Comparison of ENCODE assay signal across 8 mouse cellular contexts in genomic region chr8:111624081-111624852, GRCm38 (mm10). TPM values are rescaled to one million over a fixed set of nuclear protein-coding genes. Genes with fewer than 3 reads are reported as not detected.
DNase-seq lines count a peak whose midpoint lies in the region; ATAC-seq lines count a peak whose summit lies in the region.

No protein-coding gene starts in this region.

- H3K4me1 ChIP-seq in megakaryocyte, embryonic 14.5 days, result peaks cover 39% of the 10 kb centered on the region

- ATAC-seq in megakaryocyte, adult 5-6 weeks (ENCODE audit: poor library complexity, severe bottlenecking), result no peak
- peak; percentile 41 for ATAC-seq in megakaryocyte progenitor cell, adult 5-6 weeks (replicated peaks; ENCODE audit: poor library complexity)

- H3K36me3 ChIP-seq in megakaryocyte, embryonic 14.5 days (replicated peaks; ENCODE audit: low read length), result peaks cover 4% of the 10 kb centered on the region

- peaks cover 79% of the 10 kb centered on the region for H3K27me3 ChIP-seq in megakaryocyte, embryonic 14.5 days (replicated peaks)

- intact Hi-C loops in gastrocnemius, postnatal 14 days (cut with DNase I; ENCODE audit: low total_unique reads), result loop anchor here (2.0 to 5.0 kb wide), 2 partner anchors 87 to 97 kb away; partner anchors contain the start of gene Znrf1

- H3K4me3 ChIP-seq in megakaryocyte, embryonic 14.5 days (replicated peaks), result peak overlapping the region; percentile 77

- peak; percentile 88 for DNase-seq in adrenal gland, postnatal 10 days
- DNase-seq in gastrocnemius, postnatal 14 days, result peak; percentile 76
- peak; percentile 77 for DNase-seq in kidney, postnatal 10 days
- DNase-seq in embryo, embryonic 11 days, result no peak
- no peak for DNase-seq in B cell, adult 2 months

- H3K9me3 ChIP-seq in megakaryocyte, embryonic 14.5 days, result no peaks in the 10 kb centered on the region

RNA-seq across cellular contexts. Expression of gene Ldhd, which starts 5.9 kb away (rescaled TPM):
- not detected in 2 replicates for polyA plus RNA-seq in megakaryocyte, embryonic 14.5 days (2012; ENCODE audit: insufficient read depth, low replicate concordance)
- total RNA-seq in megakaryocyte, adult 5-6 weeks (2015), result 0.05 TPM in 1 of 2 replicates, not detected in the other
- total RNA-seq in megakaryocyte, adult 5-6 weeks (2017), result 0.07 TPM in 1 of 2 replicates, not detected in the other
- total RNA-seq in adrenal gland, postnatal 10 days (2021), result 10 to 100 TPM; 20.4 to 23.4 TPM
- total RNA-seq in gastrocnemius, postnatal 14 days (2021), result 10 to 100 TPM; 14.1 to 16.0 TPM
- total RNA-seq in megakaryocyte progenitor cell, adult 5-6 weeks (2015), result 0.10 and 0.15 TPM in 2 replicates
- 0.14 TPM in 1 of 2 replicates, not detected in the other for total RNA-seq in megakaryocyte progenitor cell, adult 5-6 weeks (2017)

RNA-seq across cellular contexts. Expression of gene Zfp1, which starts 18.9 kb away (rescaled TPM):
- 0.64 and 3.5 TPM in 2 replicates for polyA plus RNA-seq in megakaryocyte, embryonic 14.5 days (2012; ENCODE audit: insufficient read depth, low replicate concordance)
- 5.3 and 7.2 TPM in 2 replicates for total RNA-seq in megakaryocyte, adult 5-6 weeks (2015)
- total RNA-seq in megakaryocyte, adult 5-6 weeks (2017), result 8.3 and 10.9 TPM in 2 replicates
- 10 to 100 TPM in 1 of 2 experiments, 1 to 10 TPM in 1; 9.0 to 12.1 TPM for total RNA-seq in adrenal gland, postnatal 10 days (2021)
- 1 to 10 TPM; 7.4 to 8.4 TPM for total RNA-seq in gastrocnemius, postnatal 14 days (2021)
- total RNA-seq in megakaryocyte progenitor cell, adult 5-6 weeks (2015), result 14.7 and 16.9 TPM in 2 replicates
- 11.2 and 19.2 TPM in 2 replicates for total RNA-seq in megakaryocyte progenitor cell, adult 5-6 weeks (2017)

Comparison
In these comparisons a context has a peak if more than half of its experiments do, and no peak if none do; other contexts are left out.
1. DNase-seq: peak in adrenal gland, postnatal 10 days (single experiment), gastrocnemius, postnatal 14 days (single experiment) and kidney, postnatal 10 days (single experiment); none in embryo, embryonic 11 days (single experiment) and B cell, adult 2 months (0 of 2).
2. RNA of gene Ldhd, which starts 5.9 kb away (total RNA-seq): 20.4 to 23.4 TPM in adrenal gland, postnatal 10 days and 14.1 to 16.0 TPM in gastrocnemius, postnatal 14 days; 0.10 to 0.15 TPM in megakaryocyte progenitor cell, adult 5-6 weeks and 0.05 to 0.07 TPM in megakaryocyte, adult 5-6 weeks; every median in the first group is over 10 times any median in the second.